Mouse (Mus musculus) right cerebral cortex, postnatal 25 days (tissue): Measurements from ENCODE around the gene Ezr.
"Not testable (repeated sequence)": the region's sequence is repeated elsewhere in the genome, so short reads cannot be mapped to it uniquely, and the experiment has no call there.

Experiments used
- DNase-seq: peaks from one replicate; pipeline ENCODE4 v3.0.0; 2022

Ezr gene

GRCm38 (mm10) chr17:6741271-6741670, 41.3 kb downstream of the Ezr start:
- no peak for DNase-seq

DNA sequence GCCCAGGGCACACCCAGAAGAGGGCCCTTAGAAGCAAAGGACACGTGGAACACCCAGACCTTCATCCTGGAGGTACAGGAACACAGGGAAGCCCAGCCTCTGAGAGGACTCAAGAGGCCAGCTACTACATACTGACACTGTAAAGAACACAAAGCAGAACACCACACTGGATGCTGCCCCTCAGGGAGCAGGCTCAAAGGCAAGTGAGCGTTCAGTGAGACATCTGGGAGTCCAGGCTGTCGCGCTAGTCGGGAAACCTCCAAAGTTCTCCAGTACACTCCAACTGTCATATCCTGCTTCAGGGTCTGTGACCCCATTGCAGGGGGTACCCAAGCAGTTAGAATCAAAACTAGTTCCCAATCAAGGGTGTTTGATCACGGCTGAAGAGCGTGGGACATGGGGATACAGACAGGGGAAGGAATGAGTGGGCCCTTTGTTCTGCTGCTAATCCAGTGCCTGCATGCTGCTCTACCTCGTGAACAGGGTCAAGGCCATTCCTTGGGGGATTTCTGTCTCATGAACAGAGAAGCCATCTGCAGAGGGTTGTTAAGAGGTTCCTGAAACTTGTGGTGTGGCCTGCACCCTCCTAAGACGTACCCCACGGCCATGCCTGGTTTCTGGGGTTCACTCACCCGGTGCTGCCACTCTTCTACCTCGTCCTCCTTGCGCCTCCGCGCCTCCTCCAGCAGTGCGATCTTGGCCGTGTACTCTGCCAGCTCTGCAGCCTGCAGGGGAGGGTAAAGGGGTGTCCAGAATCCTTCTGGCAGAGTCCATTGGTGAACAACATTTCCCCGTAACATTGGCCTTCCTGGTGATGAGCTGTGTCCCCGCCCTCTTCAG, 42.0 kb downstream of the Ezr start:
- no peak for DNase-seq

DNA sequence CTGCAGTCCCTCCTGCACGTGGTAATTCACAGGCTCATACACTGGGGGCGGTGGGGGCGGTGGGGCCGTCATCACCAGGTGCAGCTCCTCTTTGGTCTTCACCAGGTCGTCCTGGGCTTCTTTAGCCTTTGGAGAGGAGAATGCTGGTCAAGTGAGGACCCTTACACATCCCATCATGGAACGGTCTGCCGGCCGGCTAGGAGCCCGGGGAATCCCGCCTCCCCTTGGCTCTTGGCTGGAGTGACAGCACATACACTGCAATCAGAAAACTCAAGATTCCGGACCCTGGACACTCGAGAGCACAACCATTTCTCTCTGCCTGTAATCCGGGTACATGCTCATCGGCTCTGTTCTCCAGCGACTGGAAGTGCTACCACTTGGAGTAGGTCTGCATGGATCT, 42.8 kb downstream of the Ezr start:
- DNase-seq = no peak

GRCm38 (mm10) chr17:6739266-6739665, 43.3 kb downstream of the Ezr start:
- DNase-seq = no peak

DNA sequence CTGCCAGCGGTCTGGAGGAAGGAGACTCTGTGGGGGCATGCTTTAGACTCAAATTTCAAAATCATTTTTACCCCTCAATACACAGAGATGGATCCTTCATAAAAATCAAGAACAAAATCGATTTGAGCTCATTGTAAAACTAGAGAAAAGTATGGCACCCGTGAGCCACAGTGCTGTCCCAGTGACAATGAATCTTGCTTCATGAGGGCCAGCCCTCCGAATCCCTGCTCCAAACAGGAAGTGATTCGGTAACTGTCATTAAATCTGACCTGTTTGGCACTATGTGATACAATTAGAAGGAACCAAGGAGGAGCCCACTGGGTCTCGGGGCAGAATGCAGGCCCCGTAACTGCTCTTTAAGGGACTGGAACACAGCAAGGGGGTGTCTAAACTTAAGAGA, 43.7 kb downstream of the Ezr start:
- no peak for DNase-seq

GRCm38 (mm10) chr17:6737273-6737997, 45.1 kb downstream of the Ezr start:
- DNase-seq = no peak

DNA sequence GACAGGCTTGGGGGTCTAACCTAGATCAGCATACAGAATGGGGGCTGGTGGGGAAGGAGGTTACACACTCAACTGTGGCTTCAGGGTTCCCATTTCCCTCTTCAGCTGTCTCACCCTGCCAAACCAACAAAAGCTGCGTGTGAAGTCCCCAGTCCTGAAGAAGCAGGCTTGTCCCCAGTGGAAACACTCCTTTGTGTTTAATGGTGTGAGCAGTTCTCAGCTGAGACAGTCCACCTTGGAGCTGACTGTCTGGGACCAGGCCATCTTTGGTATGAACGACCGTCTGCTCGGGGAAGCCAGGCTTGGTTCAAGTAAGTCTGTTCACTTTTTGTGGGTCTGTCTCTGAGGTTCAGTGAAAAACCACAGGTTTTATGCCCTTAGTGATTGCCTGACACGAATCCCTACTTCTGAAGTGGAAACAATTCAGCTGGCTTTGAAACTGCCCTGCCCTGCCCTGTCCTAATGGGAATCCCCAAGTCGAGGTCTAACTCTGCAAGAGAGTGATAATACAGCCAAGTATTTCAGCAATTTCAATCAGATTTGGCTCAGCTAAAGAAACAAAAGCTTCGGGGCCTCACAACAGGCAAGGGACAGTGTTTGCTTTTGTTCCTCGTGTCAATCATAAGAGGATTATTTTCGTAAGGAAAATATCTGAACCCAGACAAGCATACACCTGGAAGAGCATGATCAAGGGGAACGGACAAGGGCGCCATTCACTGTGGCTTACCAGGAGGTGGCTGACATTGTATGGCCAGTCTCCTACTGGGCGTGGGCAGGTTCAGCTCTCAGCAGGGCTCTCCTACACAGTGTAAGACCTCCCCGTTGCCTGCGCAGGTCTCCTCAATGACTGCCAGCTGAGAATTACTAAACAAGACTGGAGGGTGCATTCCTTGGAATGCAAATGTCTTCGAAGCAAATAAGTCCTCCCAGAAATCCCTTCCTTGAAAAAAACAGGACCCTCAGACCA, 46.0 kb downstream of the Ezr start:
- DNase-seq = no peak

DNA sequence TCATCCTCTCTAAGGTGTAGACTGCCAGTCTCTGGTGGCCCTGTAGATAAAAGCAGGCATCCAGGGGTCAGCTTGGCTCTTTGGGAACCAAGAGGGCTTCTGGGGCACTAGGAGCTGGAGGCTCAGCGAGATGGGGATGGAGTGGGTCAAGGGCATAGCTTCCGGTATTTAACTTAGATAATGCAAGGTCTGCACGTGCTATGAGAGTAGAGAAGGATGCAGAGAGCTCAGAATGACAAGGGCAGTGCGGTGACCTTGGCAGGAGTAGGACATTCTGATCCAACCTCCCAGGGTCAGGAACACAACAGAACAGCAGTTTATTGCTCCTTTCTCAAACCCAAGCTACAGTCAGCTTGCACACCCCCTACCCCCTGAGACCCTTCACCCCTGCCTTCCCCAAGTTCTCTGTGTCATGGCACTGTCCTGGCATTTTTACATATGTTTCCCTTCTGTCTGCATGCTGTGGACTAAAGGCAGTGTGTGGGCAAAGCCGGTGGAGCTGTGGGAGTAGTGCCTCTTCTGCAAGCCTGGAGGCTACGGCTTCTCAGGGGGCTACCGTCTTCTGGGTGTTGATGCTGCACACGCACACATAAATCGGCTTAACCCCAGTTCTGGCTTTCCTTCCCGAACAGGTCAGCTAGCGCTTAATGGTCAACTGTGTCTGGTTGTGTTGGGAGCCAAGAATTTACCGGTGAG, 47.7 kb downstream of the Ezr start:
- DNase-seq = no peak

- DNase-seq = no peak
These were observed 49.2 kb downstream of the Ezr start for GRCm38 (mm10) chr17:6733322-6733875.

DNA sequence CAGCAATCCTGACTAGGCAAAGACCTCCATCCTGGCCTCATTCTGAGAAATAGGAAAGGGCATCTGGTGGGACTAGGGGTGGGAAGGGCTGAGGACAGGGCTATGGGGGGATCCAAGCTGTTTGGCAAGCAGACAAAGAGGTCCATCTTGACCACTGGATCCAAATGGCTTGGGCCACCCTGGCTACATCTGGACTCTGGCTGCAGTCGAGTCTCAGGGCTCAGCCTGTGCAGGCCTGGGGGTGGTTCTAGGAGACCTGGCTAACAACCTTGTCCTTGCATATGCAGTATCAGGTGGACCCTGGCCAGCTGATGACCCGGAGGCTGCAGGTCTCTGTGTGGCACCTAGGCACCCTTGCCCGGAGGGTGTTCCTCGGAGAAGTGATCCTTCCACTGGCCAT, 49.9 kb downstream of the Ezr start:
- DNase-seq = no peak

DNA sequence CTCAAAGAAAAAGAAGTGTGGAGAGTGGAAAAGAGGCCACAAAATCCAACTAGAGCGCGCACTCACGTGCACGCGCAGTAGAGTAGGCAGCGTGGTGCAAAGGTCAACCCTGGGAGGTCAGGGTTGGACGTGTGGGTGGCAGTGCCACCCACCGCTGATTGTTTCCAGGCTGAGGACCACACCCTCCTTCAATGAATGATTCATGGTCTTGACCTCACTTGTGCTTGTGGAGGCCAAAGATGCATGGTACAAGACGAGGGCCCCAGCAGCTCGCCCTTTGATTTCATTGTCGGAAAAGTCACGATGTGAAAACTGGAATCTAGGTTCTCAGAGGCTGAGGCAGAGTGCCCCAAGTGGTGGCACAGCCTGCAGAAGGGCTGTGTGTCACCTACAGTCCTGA, 51.0 kb downstream of the Ezr start:
- DNase-seq = no peak

DNA sequence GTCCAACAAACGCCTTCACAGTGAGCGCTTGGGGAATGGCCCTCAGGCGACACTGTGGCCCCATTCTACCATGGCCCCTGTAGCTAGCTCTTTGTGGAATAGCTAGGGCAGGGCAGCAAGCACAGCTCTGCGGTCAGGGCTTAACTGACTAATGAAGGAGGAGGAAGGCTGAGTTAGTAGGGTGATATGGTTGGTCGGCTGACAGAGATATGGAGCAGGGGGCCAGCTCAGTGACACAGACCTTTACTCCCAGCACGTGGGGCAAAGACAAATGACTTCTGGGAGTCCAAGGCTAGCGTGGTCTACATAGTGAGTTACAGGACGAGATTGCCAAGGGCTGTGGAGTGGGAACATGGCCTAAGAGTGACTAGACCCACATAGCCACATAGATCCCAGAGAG, 51.5 kb downstream of the Ezr start:
- no peak for DNase-seq

DNA sequence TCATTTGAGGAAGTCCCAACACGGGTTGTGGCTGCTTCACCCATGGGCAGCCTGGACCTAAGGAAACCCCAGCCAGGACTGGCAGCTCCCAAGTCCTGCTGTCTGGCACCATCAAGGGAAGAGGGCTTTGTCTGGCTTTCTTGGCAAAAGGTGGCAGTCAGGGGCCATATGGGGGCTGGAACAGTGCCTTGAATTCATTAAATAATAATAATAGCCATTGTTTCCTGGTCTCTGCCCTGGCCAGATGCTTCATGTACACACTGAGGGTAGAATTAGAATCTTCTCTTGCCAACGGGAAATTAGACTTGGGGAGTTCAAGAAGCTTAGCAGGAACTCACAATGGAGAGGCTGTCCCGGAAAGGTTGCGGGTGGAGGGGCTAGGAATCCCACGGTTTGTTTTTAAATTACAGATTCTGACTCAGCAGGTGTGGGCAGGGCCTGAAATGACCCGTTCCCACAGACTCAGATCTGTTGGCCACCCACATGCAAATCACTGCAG, 53.3 kb downstream of the Ezr start:
- no peak for DNase-seq

DNA sequence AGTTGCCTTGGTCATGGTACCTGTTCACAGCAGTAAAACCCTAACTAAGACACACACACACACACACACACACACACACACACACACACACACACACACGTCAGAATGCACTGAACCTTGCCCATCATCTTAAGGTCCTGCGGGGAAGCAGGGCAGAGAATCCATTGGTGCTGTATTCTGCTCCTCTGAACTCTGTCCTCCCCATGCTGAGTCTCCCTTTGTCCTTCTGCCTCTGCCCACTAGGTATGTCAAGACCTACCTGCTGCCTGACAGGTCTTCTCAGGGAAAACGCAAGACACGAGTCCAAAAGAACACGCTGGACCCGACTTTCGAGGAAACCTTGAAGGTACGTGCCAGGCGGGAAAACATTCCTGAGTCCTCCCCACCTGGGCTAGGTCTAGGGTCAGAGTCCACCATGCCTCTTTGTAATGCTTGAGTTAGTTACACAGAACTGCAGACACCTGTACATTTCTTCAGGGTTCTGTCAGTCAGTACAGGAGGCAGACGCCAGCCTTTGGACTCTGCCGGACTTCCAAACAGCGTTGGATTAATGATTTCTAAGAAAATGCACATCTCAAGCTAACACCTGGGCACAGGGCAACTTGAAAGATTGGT, 54.5 kb downstream of the Ezr start:
- no peak for DNase-seq

DNA sequence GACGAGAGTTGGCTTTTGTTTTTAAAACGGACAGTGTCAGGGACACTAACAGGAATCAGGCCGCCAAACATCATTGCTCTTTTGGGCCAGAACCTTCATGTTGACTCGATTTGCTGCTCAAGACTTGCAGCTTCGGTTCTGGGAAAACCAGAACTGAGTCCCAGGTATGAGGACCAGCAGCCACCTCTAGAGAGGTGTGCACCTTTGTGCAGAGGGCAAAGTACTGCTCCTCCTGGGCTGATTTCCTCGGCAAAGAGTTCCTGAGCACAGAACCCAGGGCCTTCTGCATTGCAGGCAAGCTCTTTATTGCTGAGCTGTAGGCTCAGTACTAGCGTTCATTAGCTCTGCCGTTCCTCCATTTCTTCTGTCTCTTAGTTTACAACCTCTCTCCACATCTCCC, 68.6 kb downstream of the Ezr start:
- DNase-seq = not testable (repeated sequence)

GRCm38 (mm10) chr17:6713483-6713882, 69.1 kb downstream of the Ezr start:
- not testable (repeated sequence) for DNase-seq

DNA sequence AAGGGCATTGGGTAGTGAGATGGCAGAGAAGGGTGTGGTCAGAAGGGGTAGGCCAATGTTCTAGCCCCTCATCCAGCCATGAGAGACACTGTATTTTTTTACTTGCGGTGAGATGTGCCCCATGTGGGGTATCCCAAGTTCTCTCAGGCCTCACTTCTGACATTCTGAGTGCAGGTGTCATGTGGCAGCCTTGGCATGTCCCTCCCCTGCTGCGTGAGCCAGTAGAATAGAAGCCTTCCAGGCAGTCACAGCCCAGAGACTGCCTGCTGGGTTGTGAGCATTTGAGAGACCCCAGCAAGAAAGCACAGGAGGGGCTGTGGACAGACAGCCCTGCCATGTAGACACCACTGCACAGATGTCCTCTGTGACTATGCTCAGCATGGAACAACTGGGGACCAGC, 74.4 kb downstream of the Ezr start:
- not testable (repeated sequence) for DNase-seq

DNA sequence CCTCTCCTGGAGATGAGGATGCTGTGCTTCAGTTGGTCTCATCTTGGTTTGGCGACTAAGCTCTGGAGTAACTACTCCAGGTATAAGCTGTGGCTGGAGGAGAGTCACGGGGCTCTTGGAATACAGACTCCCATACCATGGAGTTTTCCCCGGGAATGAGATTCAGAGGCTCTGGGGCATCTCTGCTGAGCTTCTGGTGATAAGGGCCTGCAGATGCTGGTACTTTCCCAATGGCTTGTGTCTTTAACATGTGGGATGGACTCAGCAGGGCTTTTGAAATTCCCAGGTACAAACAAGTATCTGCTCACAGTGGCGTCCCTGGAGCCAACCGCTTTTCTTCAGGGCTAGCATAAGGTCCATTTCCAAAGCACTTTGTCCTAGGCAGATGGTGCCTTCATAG, 75.2 kb downstream of the Ezr start:
- DNase-seq = not testable (repeated sequence)

DNA sequence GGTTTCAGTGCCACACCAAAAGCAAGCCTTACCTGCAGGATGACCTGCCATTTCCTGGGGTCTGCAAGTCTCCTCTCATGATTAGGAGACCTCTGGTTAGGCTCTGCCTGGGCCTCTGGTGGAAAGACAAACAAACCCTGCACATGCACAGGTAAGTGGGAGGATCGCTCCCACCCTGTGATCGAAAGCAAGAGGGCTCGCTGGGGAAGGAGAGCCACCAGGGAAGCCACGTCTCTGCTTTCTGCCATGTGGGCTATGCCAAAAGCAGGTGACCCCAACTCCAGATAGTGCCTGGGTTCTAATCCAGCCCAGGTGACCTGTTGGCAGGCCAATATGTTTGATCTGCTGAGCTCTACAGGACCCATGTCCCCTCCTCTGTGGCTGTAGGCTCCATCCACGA, 76.1 kb downstream of the Ezr start:
- not testable (repeated sequence) for DNase-seq

- DNase-seq = not testable (repeated sequence)
These were observed 79.0 kb downstream of the Ezr start for GRCm38 (mm10) chr17:6703381-6704270.
